14 mouse cellular contexts compared by ENCODE assay signal in the genomic region with DNA sequence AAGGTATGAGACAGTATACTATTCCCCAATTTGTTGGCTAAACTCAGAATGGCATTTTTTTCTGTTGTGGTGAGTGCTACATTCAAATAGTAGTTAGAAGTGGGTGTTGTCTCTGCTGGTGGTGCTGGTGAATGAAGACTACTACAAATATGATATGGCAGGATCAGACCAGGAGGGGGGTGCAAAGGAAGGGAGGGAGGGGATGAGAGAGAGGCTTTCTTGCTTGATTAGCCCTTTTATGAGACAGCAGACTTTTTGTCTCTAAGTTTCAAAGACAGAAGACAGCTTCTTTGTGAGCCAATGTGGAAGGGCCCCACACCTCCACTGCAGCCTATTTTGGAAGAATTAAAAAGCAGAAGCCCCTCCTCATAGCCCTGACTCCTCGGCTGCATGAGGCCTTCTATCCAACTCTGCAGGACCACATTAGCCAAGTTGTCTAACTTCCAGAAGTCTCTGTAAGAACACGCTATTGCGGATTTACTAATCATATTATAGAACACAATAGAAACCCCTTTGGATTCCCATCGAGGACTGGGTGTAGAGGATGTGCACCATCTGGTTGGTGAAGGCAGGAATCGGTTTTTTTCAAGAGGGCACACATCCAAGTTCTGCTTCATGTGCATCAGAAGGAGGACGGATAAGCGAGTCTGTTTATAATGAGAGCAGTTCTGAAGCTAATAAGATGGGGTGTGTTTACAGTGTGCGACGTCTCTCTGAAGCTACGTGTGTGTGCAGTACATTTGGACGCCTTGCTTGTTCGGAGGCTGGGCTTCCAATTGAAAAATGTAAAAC.
A peak's percentile ranks its signal among the peaks of the same experiment; 100 is the strongest.
DNase-seq lines count a peak whose midpoint lies in the region; ATAC-seq lines count a peak whose summit lies in the region.
"Had no signal": no experiment of that assay in that cellular context is flagged by ENCODE, and none has a peak within 500 bp of the region (broad histone marks: within the 10 kb centered on the region; RNA-seq: fewer than 3 reads in every experiment).

No protein-coding gene starts in this region.

- H3K27ac ChIP-seq in neural tube, embryonic 13.5 days (replicated peaks): no peak overlapping the region
- peak overlapping the region; percentile 59 for H3K27ac ChIP-seq in forebrain, embryonic 16.5 days (ENCODE audit: low read length)
- no peak overlapping the region for H3K27ac ChIP-seq in midbrain, embryonic 16.5 days (ENCODE audit: low read length)
- H3K27ac ChIP-seq in liver, embryonic 11.5 days (ENCODE audit: low read depth, low read length): no peak overlapping the region
- H3K27ac ChIP-seq: heart, embryonic 13.5 days; kidney, postnatal 0 days; liver, embryonic 12.5 days had no signal

- no peaks in the 10 kb centered on the region for H3K27me3 ChIP-seq in neural tube, embryonic 13.5 days
- H3K27me3 ChIP-seq in forebrain, embryonic 16.5 days (replicated peaks; ENCODE audit: control insufficient read depth, insufficient read depth, low read length): no peaks in the 10 kb centered on the region
- H3K27me3 ChIP-seq in midbrain, embryonic 16.5 days (ENCODE audit: control insufficient read depth, insufficient read depth, low read depth, low read length): 0 out of 2 replicates have a peak, but pooled peaks cover 3% of the 10 kb centered on the region
- H3K27me3 ChIP-seq in liver, embryonic 11.5 days (replicated peaks; ENCODE audit: control insufficient read depth, insufficient read depth, low read length): no peaks in the 10 kb centered on the region
- H3K27me3 ChIP-seq: heart, embryonic 13.5 days; liver, embryonic 12.5 days had no signal

- H3K9me3 ChIP-seq in neural tube, embryonic 13.5 days: no peaks in the 10 kb centered on the region
- H3K9me3 ChIP-seq in forebrain, embryonic 16.5 days (ENCODE audit: control insufficient read depth, low read length): no peaks in the 10 kb centered on the region
- H3K9me3 ChIP-seq in midbrain, embryonic 16.5 days (replicated peaks; ENCODE audit: control insufficient read depth, low read length, poor library complexity, severe bottlenecking): no peaks in the 10 kb centered on the region
- H3K9me3 ChIP-seq in liver, embryonic 11.5 days (ENCODE audit: control insufficient read depth, low read length): no peaks in the 10 kb centered on the region
- H3K9me3 ChIP-seq: heart, embryonic 13.5 days; liver, embryonic 12.5 days had no signal

- ATAC-seq in neural tube, embryonic 13.5 days (ENCODE audit: low read depth): 0 out of 2 replicates have a peak, but pooled peaks have one; percentile 36
- peak; percentile 95 for ATAC-seq in forebrain, embryonic 16.5 days
- ATAC-seq in midbrain, embryonic 16.5 days: peak; percentile 58
- no peak for ATAC-seq in liver, embryonic 11.5 days (replicated peaks; ENCODE audit: low FRiP score)
- ATAC-seq: liver, embryonic 12.5 days had no signal

- H3K36me3 ChIP-seq in neural tube, embryonic 13.5 days: no peaks in the 10 kb centered on the region
- no peaks in the 10 kb centered on the region for H3K36me3 ChIP-seq in forebrain, embryonic 16.5 days (ENCODE audit: control insufficient read depth, insufficient read depth)
- no peaks in the 10 kb centered on the region for H3K36me3 ChIP-seq in midbrain, embryonic 16.5 days (ENCODE audit: control insufficient read depth, insufficient read depth, low read length)
- no peaks in the 10 kb centered on the region for H3K36me3 ChIP-seq in liver, embryonic 11.5 days (ENCODE audit: control insufficient read depth, insufficient read depth, low read length)
- H3K36me3 ChIP-seq: G1E; heart, embryonic 13.5 days; liver, embryonic 12.5 days had no signal

- no peak overlapping the region for H3K9ac ChIP-seq in neural tube, embryonic 13.5 days
- H3K9ac ChIP-seq in forebrain, embryonic 16.5 days (replicated peaks; ENCODE audit: low read depth, low read length): no peak overlapping the region
- H3K9ac ChIP-seq in midbrain, embryonic 16.5 days (ENCODE audit: low read depth, low read length): no peak overlapping the region
- no peak overlapping the region for H3K9ac ChIP-seq in liver, embryonic 11.5 days (ENCODE audit: low read depth, low read length)
- H3K9ac ChIP-seq: heart, embryonic 13.5 days; liver, embryonic 12.5 days had no signal

- DNase-seq in neural tube, embryonic 10.5 days (ENCODE audit: extremely low spot score, low spot score): no peak
- peak; percentile 42 for DNase-seq in layer of hippocampus, adult 8-10 months (ENCODE audit: low spot score in 2 of 2)
- no peak for DNase-seq in liver, embryonic 11.5 days (ENCODE audit: low spot score)
- no peak for DNase-seq in testis, postnatal 14 days (ENCODE audit: low spot score)
- DNase-seq: adrenal gland, postnatal 10 days; cerebellum, postnatal 36 days had no signal

- 52% methylated on average over 12 of the region's 12 CpGs for WGBS in neural tube, embryonic 13.5 days
- WGBS in forebrain, embryonic 16.5 days: 27% methylated on average over 12 of the region's 12 CpGs
- WGBS in midbrain, embryonic 16.5 days: 32% methylated on average over 12 of the region's 12 CpGs
- WGBS in liver, embryonic 11.5 days: 77% methylated on average over 12 of the region's 12 CpGs

- no peak overlapping the region for H3K4me3 ChIP-seq in neural tube, embryonic 13.5 days
- H3K4me3 ChIP-seq in forebrain, embryonic 16.5 days (replicated peaks; ENCODE audit: low read length): no peak overlapping the region
- no peak overlapping the region for H3K4me3 ChIP-seq in midbrain, embryonic 16.5 days (ENCODE audit: low read depth, low read length)
- H3K4me3 ChIP-seq in liver, embryonic 11.5 days (ENCODE audit: low read depth, low read length): no peak overlapping the region
- H3K4me3 ChIP-seq: heart, embryonic 13.5 days; liver, embryonic 12.5 days; myocyte had no signal

- no peak overlapping the region for H3K4me2 ChIP-seq in neural tube, embryonic 13.5 days
- no peak overlapping the region for H3K4me2 ChIP-seq in forebrain, embryonic 16.5 days (ENCODE audit: low read length)
- no peak overlapping the region for H3K4me2 ChIP-seq in midbrain, embryonic 16.5 days (ENCODE audit: low read length)
- H3K4me2 ChIP-seq in liver, embryonic 11.5 days: no peak overlapping the region
- H3K4me2 ChIP-seq: heart, embryonic 13.5 days; liver, embryonic 12.5 days had no signal

- peaks cover 8% of the 10 kb centered on the region; the same call in 1 of the 2 replicates for H3K4me1 ChIP-seq in neural tube, embryonic 13.5 days (replicated peaks)
- peaks cover 8% of the 10 kb centered on the region for H3K4me1 ChIP-seq in forebrain, embryonic 16.5 days (replicated peaks; ENCODE audit: control insufficient read depth, insufficient read depth, low read length)
- 0 out of 2 replicates have a peak, but pooled peaks cover 3% of the 10 kb centered on the region for H3K4me1 ChIP-seq in midbrain, embryonic 16.5 days (ENCODE audit: control insufficient read depth, insufficient read depth, low read length)
- no peaks in the 10 kb centered on the region for H3K4me1 ChIP-seq in liver, embryonic 11.5 days (replicated peaks; ENCODE audit: control insufficient read depth, insufficient read depth, low read length)
- H3K4me1 ChIP-seq: liver, embryonic 12.5 days had no signal

Comparison
In these comparisons a context has a peak if more than half of its experiments do, and no peak if none do; other contexts are left out.
1. DNase-seq: peak in layer of hippocampus, adult 8-10 months (2 of 2); none in neural tube, embryonic 10.5 days (single experiment), liver, embryonic 11.5 days (single experiment) and testis, postnatal 14 days (single experiment).